Mouse (Mus musculus): Measurements from ENCODE around the gene 1110004F10Rik. TPM values are rescaled to one million over a fixed set of nuclear protein-coding genes. Genes with fewer than 3 reads are reported as not detected.
A peak's percentile ranks its signal among the peaks of the same experiment; 100 is the strongest.

The 1110004F10Rik gene
- total and polyA plus RNA-seq, 3 experiments = 120 to 262 (median 196) TPM

DNA sequence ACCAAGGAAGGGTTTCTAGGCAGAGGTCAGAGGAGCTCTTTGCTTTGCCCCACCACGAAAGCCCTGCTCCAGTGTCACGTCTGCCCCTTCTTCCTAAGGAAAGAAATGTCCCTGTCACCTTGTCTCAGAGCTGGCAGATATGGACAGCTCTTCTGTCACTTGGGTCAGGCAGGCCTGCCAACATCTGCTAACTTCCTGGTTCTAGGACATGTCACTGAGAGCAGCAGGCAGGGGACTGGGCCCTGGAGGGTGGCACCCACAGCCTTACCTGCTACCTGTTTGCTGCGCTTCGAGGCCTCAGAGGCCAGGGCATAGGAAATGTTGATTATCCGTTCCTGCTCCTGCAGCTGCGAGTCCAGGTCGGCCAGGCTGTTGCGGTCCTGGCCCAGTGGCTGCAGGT lies 89.1 kb downstream of the 1110004F10Rik start:
- Histone ChIP-seq H3K4me2 (ENCODE audit: insufficient read depth, low read depth, poor library complexity, severe bottlenecking) (no peak overlapping the region), H3K79me2 (replicated peaks; ENCODE audit: control insufficient read depth, extremely low read depth, insufficient read depth, poor library complexity, severe bottlenecking) (no peaks in the 10 kb centered on the region), H3K9ac (ENCODE audit: insufficient read depth, low read depth) (no peak overlapping the region), H3K9me3 (replicated peaks; ENCODE audit: low read length) (no peaks in the 10 kb centered on the region), H3K4me3 (replicated peaks in 1 of 3; ENCODE audit: low read depth in 2 of 3, low read length in 2 of 3, poor library complexity in 1 of 3) (no peak overlapping the region), H3K27me3 (replicated peaks) (no peaks in the 10 kb centered on the region), H3K4me1 (ENCODE audit: control insufficient read depth in 1 of 2, insufficient read depth in 2 of 2) (peaks cover 3 to 18% of the 10 kb centered on the region in 2 experiments; a peak in 2 of 4 replicates), H3K27ac (ENCODE audit: insufficient read depth, low read depth) (no peak overlapping the region), H3K36me3 (replicated peaks in 1 of 2; ENCODE audit: control insufficient read depth in 1 of 2, insufficient read depth in 1 of 2, low read length in 1 of 2) (no peaks in the 10 kb centered on the region)
- TF ChIP-seq EP300 (IDR thresholded peaks at IDR 0.05; ENCODE audit: low read length) = no peak
- no peak for TF ChIP-seq JUN (IDR thresholded peaks at IDR 0.05; ENCODE audit: insufficient read depth, low read depth, low read length)
- TF ChIP-seq USF1 (IDR thresholded peaks at IDR 0.05; ENCODE audit: low read depth, low read length) = no peak
- in situ Hi-C loops (cut with MboI; ENCODE audit: low pct_ligation_motif_present, low pct_unique_long_range_greater_than_20kb, low sequenced_read_pairs) = loop anchor here (25.0 kb wide), 1 partner anchor 484 kb away; no protein-coding TSS in a partner anchor
- dilution Hi-C loops (cut with MboI; ENCODE audit: extremely low pct_ligation_motif_present, extremely low pct_unique_long_range_greater_than_20kb, low sequenced_read_pairs) = no loop called here
- no peak for DNase-seq (ENCODE audit: extremely low read depth)

DNA sequence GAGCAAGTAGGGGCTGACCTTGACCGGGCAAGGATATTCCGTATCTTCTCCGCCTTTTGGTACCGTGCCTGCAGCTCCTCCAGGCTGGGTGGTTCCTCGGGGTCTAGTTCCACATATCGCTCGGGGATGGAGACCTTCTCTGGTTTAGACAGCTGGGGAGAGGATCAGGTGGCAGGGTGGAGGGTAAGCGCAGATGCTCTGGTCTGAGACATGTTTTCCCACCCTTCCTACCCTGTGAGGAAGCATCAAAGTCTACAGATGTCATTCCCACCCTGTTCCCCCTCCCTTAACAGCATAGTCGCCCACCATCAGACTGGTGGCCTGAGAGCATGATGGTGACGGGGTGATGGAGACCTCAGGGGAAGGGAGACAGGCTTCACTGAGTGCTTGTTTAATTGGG lies 90.2 kb downstream of the 1110004F10Rik start:
- Histone ChIP-seq H3K27ac (ENCODE audit: insufficient read depth, low read depth) (no peak overlapping the region), H3K9ac (ENCODE audit: insufficient read depth, low read depth) (no peak overlapping the region), H3K36me3 (replicated peaks in 1 of 2; ENCODE audit: control insufficient read depth in 1 of 2, insufficient read depth in 1 of 2, low read length in 1 of 2) (no peaks in the 10 kb centered on the region), H3K9me3 (replicated peaks; ENCODE audit: low read length) (no peaks in the 10 kb centered on the region), H3K4me1 (ENCODE audit: control insufficient read depth in 1 of 2, insufficient read depth in 2 of 2) (peaks cover 3 to 18% of the 10 kb centered on the region in 2 experiments; a peak in 2 of 4 replicates), H3K79me2 (replicated peaks; ENCODE audit: control insufficient read depth, extremely low read depth, insufficient read depth, poor library complexity, severe bottlenecking) (no peaks in the 10 kb centered on the region), H3K4me3 (replicated peaks in 1 of 3; ENCODE audit: low read depth in 2 of 3, low read length in 2 of 3, poor library complexity in 1 of 3) (no peak overlapping the region), H3K4me2 (ENCODE audit: insufficient read depth, low read depth, poor library complexity, severe bottlenecking) (no peak overlapping the region), H3K27me3 (replicated peaks) (no peaks in the 10 kb centered on the region)
- in situ Hi-C loops (cut with MboI; ENCODE audit: low pct_ligation_motif_present, low pct_unique_long_range_greater_than_20kb, low sequenced_read_pairs) (loop anchor here (25.0 kb wide), 1 partner anchor 483 kb away; no protein-coding TSS in a partner anchor), dilution Hi-C loops (cut with MboI; ENCODE audit: extremely low pct_ligation_motif_present, extremely low pct_unique_long_range_greater_than_20kb, low sequenced_read_pairs) (no loop called here)
- TF ChIP-seq SIN3A (IDR thresholded peaks at IDR 0.05; ENCODE audit: low read length) (no peak), E2F4 (IDR thresholded peaks at IDR 0.05; ENCODE audit: insufficient replicate concordance, low read depth, low read length) (no peak), USF1 (IDR thresholded peaks at IDR 0.05; ENCODE audit: low read depth, low read length) (no peak), CHD2 (IDR thresholded peaks at IDR 0.05; ENCODE audit: low read length) (no peak), EP300 (IDR thresholded peaks at IDR 0.05; ENCODE audit: low read length) (no peak), MAZ (IDR thresholded peaks at IDR 0.05; ENCODE audit: low read depth, low read length) (no peak), UBTF (IDR thresholded peaks at IDR 0.05; ENCODE audit: low read depth, low read length) (no peak), RCOR1 (conservative IDR thresholded peaks at IDR 0.05; ENCODE audit: low read depth, low read length) (no peak)
- DNase-seq (ENCODE audit: extremely low read depth) = no peak

DNA sequence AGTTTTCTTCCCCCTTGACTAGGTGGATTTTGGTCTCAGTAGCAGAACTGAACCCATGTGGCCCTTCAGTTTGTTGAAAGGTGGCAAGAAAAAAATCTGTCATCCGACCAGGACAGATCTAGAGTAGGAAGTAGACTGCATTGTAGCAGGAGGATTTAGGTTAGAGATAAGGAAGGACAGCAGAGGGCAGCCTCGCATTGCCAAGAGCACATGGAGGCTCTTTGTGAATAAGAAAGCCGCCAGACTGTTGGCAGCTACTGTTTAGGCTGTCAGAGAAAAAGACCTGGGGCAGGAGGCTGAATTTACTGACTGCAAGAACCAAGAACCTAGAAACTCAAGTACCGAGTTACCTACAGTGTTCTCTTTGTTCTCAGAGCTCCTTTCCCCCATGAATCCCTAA lies 92.2 kb downstream of the 1110004F10Rik start:
- TF ChIP-seq USF2 (conservative IDR thresholded peaks at IDR 0.05; ENCODE audit: low read depth, low read length) (no peak), MEF2A (IDR thresholded peaks at IDR 0.05; ENCODE audit: borderline replicate concordance, low read depth, low read length) (no peak), EP300 (IDR thresholded peaks at IDR 0.05; ENCODE audit: low read length) (no peak), RCOR1 (conservative IDR thresholded peaks at IDR 0.05; ENCODE audit: low read depth, low read length) (no peak), TCF12 (IDR thresholded peaks at IDR 0.05; ENCODE audit: low read depth, low read length) (no peak), MYC (IDR thresholded peaks at IDR 0.05; ENCODE audit: low read depth, low read length) (peak; percentile 51; the same call in 1 of the 2 replicates), CTCF (conservative IDR thresholded peaks at IDR 0.05 in 1 of 2, IDR thresholded peaks at IDR 0.05 in 1 of 2; ENCODE audit: low read depth in 2 of 2, low read length in 2 of 2) (peak in 1 of 2 experiments; percentile 58; a peak in 2 of 4 replicates), SMC3 (IDR thresholded peaks at IDR 0.05; ENCODE audit: low read depth, low read length) (0 out of 2 replicates have a peak, but pooled peaks have one; percentile 7), ZC3H11A (IDR thresholded peaks at IDR 0.05; ENCODE audit: low read depth, low read length) (no peak), NRF1 (IDR thresholded peaks at IDR 0.05; ENCODE audit: low read depth, low read length) (no peak), TBP (conservative IDR thresholded peaks at IDR 0.05; ENCODE audit: low read depth, low read length) (no peak), ZKSCAN1 (IDR thresholded peaks at IDR 0.05; ENCODE audit: borderline replicate concordance, low read depth, low read length) (no peak), RAD21 (IDR thresholded peaks at IDR 0.05; ENCODE audit: low read depth, low read length) (peak; percentile 49), POLR2A (IDR thresholded peaks at IDR 0.05; ENCODE audit: low read depth, low read length) (no peak), E2F4 (IDR thresholded peaks at IDR 0.05; ENCODE audit: insufficient replicate concordance, low read depth, low read length) (no peak), ETS1 (conservative IDR thresholded peaks at IDR 0.05; ENCODE audit: low read depth, low read length) (no peak), ZNF384 (IDR thresholded peaks at IDR 0.05; ENCODE audit: low read depth, low read length) (no peak), MXI1 (IDR thresholded peaks at IDR 0.05; ENCODE audit: low read depth, low read length) (no peak), JUND (conservative IDR thresholded peaks at IDR 0.05; ENCODE audit: low read depth, low read length) (no peak), UBTF (IDR thresholded peaks at IDR 0.05; ENCODE audit: low read depth, low read length) (no peak)
- H3K79me2 ChIP-seq (replicated peaks; ENCODE audit: control insufficient read depth, extremely low read depth, insufficient read depth, poor library complexity, severe bottlenecking) = no peaks in the 10 kb centered on the region
- no peak overlapping the region for H3K4me3 ChIP-seq (replicated peaks in 1 of 3; ENCODE audit: low read depth in 2 of 3, low read length in 2 of 3, poor library complexity in 1 of 3)
- peak; percentile 27 for DNase-seq (ENCODE audit: extremely low read depth)
- in situ Hi-C loops (cut with MboI; ENCODE audit: low pct_ligation_motif_present, low pct_unique_long_range_greater_than_20kb, low sequenced_read_pairs) (loop anchor here (25.0 kb wide), 1 partner anchor 481 kb away; no protein-coding TSS in a partner anchor), dilution Hi-C loops (cut with MboI; ENCODE audit: extremely low pct_ligation_motif_present, extremely low pct_unique_long_range_greater_than_20kb, low sequenced_read_pairs) (no loop called here)
- no peaks in the 10 kb centered on the region for H3K36me3 ChIP-seq (replicated peaks in 1 of 2; ENCODE audit: control insufficient read depth in 1 of 2, insufficient read depth in 1 of 2, low read length in 1 of 2)
- no peaks in the 10 kb centered on the region for H3K27me3 ChIP-seq (replicated peaks)
- H3K4me2 ChIP-seq (ENCODE audit: insufficient read depth, low read depth, poor library complexity, severe bottlenecking) = no peak overlapping the region
- no peak overlapping the region for H3K27ac ChIP-seq (ENCODE audit: insufficient read depth, low read depth)
- H3K9me3 ChIP-seq (replicated peaks; ENCODE audit: low read length) = no peaks in the 10 kb centered on the region
- H3K4me1 ChIP-seq (ENCODE audit: control insufficient read depth in 1 of 2, insufficient read depth in 2 of 2) = peaks cover 3 to 18% of the 10 kb centered on the region in 2 experiments; a peak in 2 of 4 replicates
- no peak overlapping the region; the same call in 1 of the 2 replicates for H3K9ac ChIP-seq (ENCODE audit: insufficient read depth, low read depth)
